In the genomic region with DNA sequence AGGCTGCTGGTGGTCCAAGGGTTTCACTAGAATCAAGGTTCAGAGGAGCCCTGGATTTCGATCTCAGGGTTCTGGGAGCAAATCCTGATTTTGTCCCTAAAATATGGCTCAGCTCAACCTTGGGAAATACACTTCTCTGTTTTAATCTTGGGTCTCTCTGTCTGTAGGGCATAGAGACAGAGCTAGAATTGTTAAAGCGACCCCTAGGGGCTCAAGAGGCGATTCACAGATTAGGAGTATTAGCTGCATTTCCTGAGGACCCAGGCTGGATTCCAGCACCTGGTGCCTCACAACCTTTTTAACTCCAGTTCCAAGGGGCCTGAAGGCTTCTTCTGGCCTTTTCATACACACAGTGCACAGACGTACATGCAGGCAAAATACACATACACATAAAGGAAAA, we compare ENCODE assay signal across 16 mouse cellular contexts. TPM values are rescaled to one million over a fixed set of nuclear protein-coding genes. Genes with fewer than 3 reads are reported as not detected.
DNase-seq lines count a peak whose midpoint lies in the region; ATAC-seq lines count a peak whose summit lies in the region.
"Had no signal": no experiment of that assay in that cellular context is flagged by ENCODE, and none has a peak within 500 bp of the region (broad histone marks: within the 10 kb centered on the region; RNA-seq: fewer than 3 reads in every experiment).

No protein-coding gene starts in this region.

- no peak for ATAC-seq in CD4-positive, CD25-positive, alpha-beta regulatory T cell, adult 4 months
- no peak for ATAC-seq in frontal cortex, adult (ENCODE audit: low TSS enrichment)
- ATAC-seq: hindbrain, embryonic 16.5 days had no signal

- peak; percentile 26 for DNase-seq in CD4-positive, CD25-positive, alpha-beta regulatory T cell, adult 2 months (ENCODE audit: low read depth, low spot score)
- peak; percentile 12 for DNase-seq in kidney, postnatal 10 days
- DNase-seq in kidney, adult 9 months = no peak
- peak; percentile 42 for DNase-seq in A20 (ENCODE audit: low read depth, low spot score)
- peak; percentile 74 for DNase-seq in ZHBTc4 (ENCODE audit: low read depth, low spot score)
- no peak for DNase-seq in c-Kit-positive CD71-positive TER-119-positive erythroid progenitor cells, embryonic 14.5 days (ENCODE audit: low spot score)

RNA-seq across cellular contexts. Expression of a gene that starts 12.0 kb away (rescaled TPM):
- not detected for polyA plus RNA-seq in CD4-positive, CD25-positive, alpha-beta regulatory T cell, adult 4 months (2017; shearing (Covaris generic))
- polyA plus RNA-seq: forebrain, embryonic 11.5 days; hindbrain, embryonic 16.5 days; limb, embryonic 12.5 days; neural tube, embryonic 13.5 days had no signal

RNA-seq across cellular contexts. Expression of a gene that starts 25.3 kb away (rescaled TPM):
- not detected for polyA plus RNA-seq in CD4-positive, CD25-positive, alpha-beta regulatory T cell, adult 4 months (2017; shearing (Covaris generic))
- polyA plus RNA-seq: forebrain, embryonic 11.5 days; heart, embryonic 13.5 days; midbrain, embryonic 10.5 days had no signal

RNA-seq across cellular contexts. Expression of a gene that starts 52.2 kb away (rescaled TPM):
- polyA plus RNA-seq in CD4-positive, CD25-positive, alpha-beta regulatory T cell, adult 4 months (2017; shearing (Covaris generic)) = 1 to 10 TPM; 5.4 to 7.0 TPM

RNA-seq across cellular contexts. Expression of a gene that starts 52.9 kb away (rescaled TPM):
- not detected for polyA plus RNA-seq in CD4-positive, CD25-positive, alpha-beta regulatory T cell, adult 4 months (2017; shearing (Covaris generic))
- polyA plus RNA-seq: embryonic facial prominence, embryonic 12.5 days; forebrain, embryonic 11.5 days; heart, embryonic 13.5 days; hindbrain, embryonic 16.5 days; limb, embryonic 12.5 days; lung, embryonic 16.5 days; midbrain, embryonic 10.5 days; neural tube, embryonic 13.5 days had no signal

Comparison
In these comparisons a context has a peak if more than half of its experiments do, and no peak if none do; other contexts are left out.
1. DNase-seq: peak in CD4-positive, CD25-positive, alpha-beta regulatory T cell, adult 2 months (single experiment), kidney, postnatal 10 days (single experiment), A20 (single experiment) and ZHBTc4 (single experiment); none in kidney, adult 9 months (single experiment) and c-Kit-positive CD71-positive TER-119-positive erythroid progenitor cells, embryonic 14.5 days (single experiment).